Mouse (Mus musculus) lung, embryonic 14.5 days (tissue): ENCODE data around the gene Map3k9. TPM values are rescaled to one million over a fixed set of nuclear protein-coding genes. Genes with fewer than 3 reads are reported as not detected.
A peak's percentile ranks its signal among the peaks of the same experiment; 100 is the strongest.

Source experiments
- ATAC-seq: fragments of 200-750 bp; cut with Nextera tagmentation; 2 replicates; pipeline ENCODE4 v1.8.0; 2017; ENCODE audit warnings: mild to moderate bottlenecking, moderate TSS enrichment, moderate library complexity; ENCODE audit not compliant: insufficient read depth
- DNase-seq: peaks from one replicate; pipeline ENCODE4 v3.0.0-alpha.2; 2015
- H3K27ac ChIP-seq: fragments of 300-500 bp; sonication (generic); 2 replicates; pipeline ENCODE4 v1.5.1; 2014; ENCODE audit warnings: low read depth, mild to moderate bottlenecking, moderate library complexity
- H3K27me3 ChIP-seq: fragments of 300-500 bp; sonication (generic); 2 replicates; pipeline ENCODE4 v1.6.1; 2014; ENCODE audit warnings: low read length, control low read depth; ENCODE audit not compliant: insufficient read depth
- H3K36me3 ChIP-seq: fragments of 300-500 bp; sonication (generic); 2 replicates; pipeline ENCODE4 v1.6.1; 2014; ENCODE audit warnings: control low read depth; ENCODE audit not compliant: insufficient read depth
- H3K4me1 ChIP-seq: fragments of 300-500 bp; sonication (generic); 2 replicates; pipeline ENCODE4 v1.6.1; 2014; ENCODE audit warnings: antibody characterized with exemption, control low read depth; ENCODE audit not compliant: insufficient read depth
- H3K4me2 ChIP-seq: fragments of 300-500 bp; sonication (generic); 2 replicates; pipeline ENCODE4 v1.6.1; 2014; ENCODE audit warnings: mild to moderate bottlenecking
- H3K4me3 ChIP-seq: fragments of 300-500 bp; sonication (generic); 2 replicates; pipeline ENCODE4 v1.5.1; 2014; ENCODE audit warnings: low read depth, low read length
- H3K9ac ChIP-seq: fragments of 300-500 bp; sonication (generic); 2 replicates; pipeline ENCODE4 v1.6.1; 2014
- H3K9me3 ChIP-seq: fragments of 300-500 bp; sonication (generic); 2 replicates; pipeline ENCODE4 v1.6.1; 2016; ENCODE audit warnings: low read depth, low read length, control low read depth
- CTCF ChIP-seq: IDR thresholded peaks from 2 replicates; pipeline ENCODE4 v1.5.1; 2016; ENCODE audit warnings: antibody characterized with exemption, low read depth
- WGBS: fragments of 180-500 bp; shearing (Covaris S2); extraction: QIAGEN DNeasy Blood & Tissue Kit; methylation state at CpG from one replicate; pipeline ENCODE4 v1.1.7; 2014; 5-methylcytosine and 5-hydroxymethylcytosine counted together
- polyA plus RNA-seq: library from polyadenylated mRNA; unstranded; fragments of >200 nt; fragmentation: Nextera tagmentation; extraction: Ambion mirVana; gene quantifications from 2 replicates; pipeline ENCODE4 v1.2.1, GENCODE M21; 2014

The Map3k9 gene
- polyA plus RNA-seq, 1 experiment from 2014 or later: 3.2 TPM

DNA sequence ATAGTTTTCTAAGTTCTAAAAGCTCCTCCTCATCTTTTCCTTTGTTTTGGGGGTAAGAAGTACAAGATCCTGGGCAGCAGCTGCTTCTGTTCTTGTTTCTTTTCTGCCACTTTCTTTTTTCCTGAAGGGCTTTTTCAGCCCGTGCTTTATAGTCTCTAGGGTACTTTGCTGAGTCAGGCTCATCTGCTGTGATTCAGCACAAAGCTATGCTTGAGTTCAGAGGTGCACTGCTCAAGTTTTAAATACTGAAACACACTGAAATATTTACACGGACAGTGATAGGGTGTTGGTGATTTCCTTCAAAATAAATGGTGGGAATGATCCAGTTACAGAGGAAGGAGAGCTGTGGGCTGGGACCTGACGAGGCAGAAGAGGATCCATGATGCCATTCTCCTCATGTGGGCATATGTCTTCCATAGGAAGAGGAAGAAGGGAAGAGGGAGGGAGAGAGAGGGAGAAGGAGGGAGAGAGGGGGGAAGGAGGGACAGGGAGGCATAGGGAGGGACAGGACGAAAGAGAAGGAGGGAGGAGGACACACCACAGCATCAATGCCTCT, 32.9 kb downstream of the Map3k9 start:
- H3K4me3 ChIP-seq: no peak overlapping the region
- H3K4me1 ChIP-seq: no peaks in the 10 kb centered on the region
- H3K27ac ChIP-seq: no peak overlapping the region
- no peak for ATAC-seq
- WGBS: 25% methylated on average over 4 of the region's 4 CpGs
- H3K9ac ChIP-seq: no peak overlapping the region
- no peaks in the 10 kb centered on the region for H3K9me3 ChIP-seq
- peak; percentile 35 for DNase-seq
- no peak overlapping the region for H3K4me2 ChIP-seq
- no peak for TF ChIP-seq CTCF
- no peaks in the 10 kb centered on the region for H3K27me3 ChIP-seq
- H3K36me3 ChIP-seq: no peaks in the 10 kb centered on the region

DNA sequence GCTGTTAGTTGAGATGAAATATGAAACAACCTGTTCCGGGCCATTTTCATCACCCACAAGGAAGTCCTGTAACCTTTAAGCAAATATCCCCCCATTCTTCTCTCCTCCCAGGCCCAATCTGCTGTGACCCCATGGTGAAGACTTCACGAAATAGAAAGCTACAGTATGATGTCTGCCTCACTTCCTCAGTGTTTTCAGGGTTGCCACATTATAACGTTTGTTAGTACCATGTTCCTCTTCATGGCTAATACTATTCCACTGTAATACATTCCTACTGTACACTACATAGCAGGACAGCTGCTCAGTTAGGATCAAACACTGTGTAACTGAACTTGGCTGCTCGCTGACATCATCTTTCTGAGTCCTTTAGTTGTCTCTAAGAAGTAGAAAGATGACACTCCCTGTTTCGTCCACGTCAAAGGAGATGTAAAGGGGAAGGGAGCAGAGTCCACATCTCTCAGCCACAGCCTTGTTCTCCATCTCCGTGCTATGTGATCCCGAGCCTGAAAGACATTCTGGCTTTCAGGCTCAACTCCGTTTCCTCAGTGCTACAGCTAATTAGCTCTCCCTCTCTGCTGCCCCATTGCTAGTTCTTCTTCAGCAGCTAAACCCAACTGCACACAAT, 34.5 kb downstream of the Map3k9 start:
- H3K9me3 ChIP-seq: no peaks in the 10 kb centered on the region
- no peaks in the 10 kb centered on the region for H3K27me3 ChIP-seq
- WGBS: 72% methylated on average over 9 of the region's 9 CpGs
- H3K27ac ChIP-seq: no peak overlapping the region
- H3K36me3 ChIP-seq: no peaks in the 10 kb centered on the region
- H3K9ac ChIP-seq: no peak overlapping the region
- no peaks in the 10 kb centered on the region for H3K4me1 ChIP-seq
- H3K4me2 ChIP-seq: no peak overlapping the region
- DNase-seq (no peak), ATAC-seq (no peak)
- no peak overlapping the region for H3K4me3 ChIP-seq
- no peak for TF ChIP-seq CTCF

DNA sequence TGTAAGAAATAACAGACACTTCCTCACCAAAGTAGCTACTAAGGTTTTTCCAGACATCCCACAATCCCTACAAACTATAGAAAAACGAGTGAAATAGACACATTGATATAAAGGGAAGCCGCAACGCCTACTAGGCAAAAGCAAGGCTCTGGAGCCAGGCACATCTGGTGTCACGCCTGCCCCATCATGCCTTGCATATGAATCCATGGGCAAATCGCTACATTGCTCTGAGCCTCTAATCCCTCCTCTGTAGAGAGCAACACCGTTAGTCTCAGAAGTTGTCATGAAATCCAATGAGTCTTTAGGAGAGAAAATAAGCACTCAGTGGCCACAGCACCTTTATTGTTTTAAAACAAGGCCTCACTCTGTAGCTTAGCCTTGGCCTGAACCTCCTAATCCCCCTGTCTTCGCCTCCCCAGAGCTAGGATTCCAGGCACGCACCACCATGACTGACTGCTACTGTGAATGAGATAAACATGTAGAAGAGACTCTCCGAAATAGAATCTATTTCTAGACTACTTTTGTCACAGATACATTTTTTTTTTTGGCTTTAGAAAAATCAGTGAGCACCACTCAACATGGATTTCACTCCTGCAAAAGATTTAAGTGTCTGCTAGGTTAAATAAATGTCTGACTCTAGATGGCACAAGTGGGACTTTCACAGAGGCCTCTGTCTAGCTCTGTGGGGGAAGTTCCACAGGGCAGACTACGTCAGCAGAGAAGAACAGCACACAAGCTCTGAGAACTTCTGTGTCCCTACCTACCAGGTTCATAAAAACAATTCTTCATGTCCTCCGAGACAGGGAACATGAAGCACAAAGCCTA, 45.5 kb downstream of the Map3k9 start:
- DNase-seq: no peak
- H3K4me1 ChIP-seq: no peaks in the 10 kb centered on the region
- no peaks in the 10 kb centered on the region for H3K27me3 ChIP-seq
- no peaks in the 10 kb centered on the region for H3K36me3 ChIP-seq
- ATAC-seq: no peak
- no peak for TF ChIP-seq CTCF
- no peak overlapping the region for H3K4me3 ChIP-seq
- no peak overlapping the region for H3K4me2 ChIP-seq
- H3K9me3 ChIP-seq: no peaks in the 10 kb centered on the region
- WGBS: 77% methylated on average over 11 of the region's 11 CpGs
- no peak overlapping the region for H3K9ac ChIP-seq
- H3K27ac ChIP-seq: no peak overlapping the region

DNA sequence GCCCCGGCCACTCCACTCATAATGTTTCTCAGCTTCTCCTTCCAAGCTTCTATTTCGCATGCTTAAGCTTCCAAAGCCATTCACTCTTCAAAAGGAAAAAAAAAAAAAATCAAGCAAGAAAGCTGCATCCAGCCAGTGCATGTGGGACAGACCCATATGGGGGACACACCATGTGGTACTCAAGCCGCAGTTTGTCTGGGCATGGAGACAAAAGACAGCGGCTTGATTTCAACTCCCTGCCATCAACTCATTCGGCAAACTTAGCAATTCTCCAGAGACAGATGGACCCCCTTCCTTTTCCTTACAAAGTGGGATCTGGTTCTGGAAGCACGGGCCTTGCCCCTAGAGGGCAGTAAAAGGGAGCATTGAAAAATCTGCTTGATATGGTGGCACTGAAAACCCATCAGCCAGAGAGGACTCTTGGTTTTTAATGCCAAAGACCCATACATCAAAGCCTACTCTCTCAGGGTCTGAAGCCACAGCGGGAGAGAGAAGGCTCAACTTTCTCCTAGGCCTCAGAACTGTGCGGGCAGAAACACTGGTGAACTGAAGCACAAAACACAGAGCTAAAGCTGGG, 54.6 kb downstream of the Map3k9 start:
- no peak overlapping the region for H3K9ac ChIP-seq
- no peak for ATAC-seq

DNA sequence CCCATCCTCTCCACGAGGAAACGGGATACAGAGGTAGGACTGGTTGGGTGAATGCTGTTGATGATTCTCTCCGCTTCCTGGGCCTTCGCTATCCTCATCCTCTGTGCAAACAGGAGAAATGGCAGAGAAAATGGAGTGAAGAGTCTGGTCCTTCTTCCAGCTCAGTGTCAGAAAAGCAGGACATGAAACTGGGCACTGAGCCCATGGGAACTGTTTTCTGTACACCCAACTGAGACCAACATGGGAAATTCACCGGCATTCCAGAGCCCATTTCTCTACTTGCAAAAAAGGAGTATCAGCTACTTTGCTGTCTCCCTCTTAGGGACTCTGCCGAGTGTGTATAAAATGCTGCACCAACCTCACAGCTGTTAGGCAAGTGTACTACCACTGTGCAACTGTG, 56.2 kb downstream of the Map3k9 start:
- ATAC-seq (no peak), DNase-seq (no peak)
- peaks cover 6% of the 10 kb centered on the region; the same call in 1 of the 2 replicates for H3K36me3 ChIP-seq
- H3K27ac ChIP-seq: no peak overlapping the region
- H3K4me2 ChIP-seq: no peak overlapping the region
- H3K9ac ChIP-seq: no peak overlapping the region
- H3K4me3 ChIP-seq: no peak overlapping the region
- TF ChIP-seq CTCF: no peak
- H3K9me3 ChIP-seq: no peaks in the 10 kb centered on the region
- H3K4me1 ChIP-seq: no peaks in the 10 kb centered on the region
- 92% methylated on average over 6 of the region's 6 CpGs for WGBS
- H3K27me3 ChIP-seq: no peaks in the 10 kb centered on the region

More for the DNA sequence above, 54.6 kb downstream of the Map3k9 start:
- peaks cover 6% of the 10 kb centered on the region; the same call in 1 of the 2 replicates for H3K36me3 ChIP-seq
- no peak overlapping the region for H3K27ac ChIP-seq
- no peak overlapping the region for H3K4me2 ChIP-seq
- H3K4me3 ChIP-seq: no peak overlapping the region
- H3K27me3 ChIP-seq: no peaks in the 10 kb centered on the region
- no peak for DNase-seq
- WGBS: 73% methylated on average over 8 of the region's 8 CpGs
- H3K4me1 ChIP-seq: no peaks in the 10 kb centered on the region
- TF ChIP-seq CTCF: no peak
- no peaks in the 10 kb centered on the region for H3K9me3 ChIP-seq

DNA sequence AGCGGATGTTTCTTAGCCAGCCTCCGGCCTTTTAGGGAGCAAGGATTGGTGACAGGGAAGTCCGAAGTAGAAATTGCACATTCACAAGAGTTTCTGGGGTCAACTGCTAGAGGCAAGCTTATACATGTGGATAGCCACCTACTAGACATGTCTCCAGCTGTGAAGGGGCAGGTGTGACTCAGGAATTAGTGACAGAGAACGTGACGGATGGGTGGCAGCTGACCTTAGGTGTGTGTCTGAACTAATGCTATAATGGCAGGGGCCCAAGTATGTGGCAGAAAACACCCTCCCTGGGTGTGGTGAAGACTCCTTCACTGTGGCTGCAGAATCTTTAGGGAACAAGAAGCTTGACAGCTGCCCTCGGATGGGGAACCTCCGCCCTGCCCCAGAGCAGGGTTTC, 57.6 kb downstream of the Map3k9 start:
- no peak overlapping the region for H3K27ac ChIP-seq
- H3K4me3 ChIP-seq: no peak overlapping the region
- ATAC-seq: no peak
- no peak overlapping the region for H3K9ac ChIP-seq
- DNase-seq: no peak
- H3K9me3 ChIP-seq: no peaks in the 10 kb centered on the region
- no peak for TF ChIP-seq CTCF
- H3K27me3 ChIP-seq: no peaks in the 10 kb centered on the region
- no peaks in the 10 kb centered on the region for H3K4me1 ChIP-seq
- H3K4me2 ChIP-seq: no peak overlapping the region
- 85% methylated on average over 7 of the region's 7 CpGs for WGBS
- peaks cover 6% of the 10 kb centered on the region; the same call in 1 of the 2 replicates for H3K36me3 ChIP-seq

DNA sequence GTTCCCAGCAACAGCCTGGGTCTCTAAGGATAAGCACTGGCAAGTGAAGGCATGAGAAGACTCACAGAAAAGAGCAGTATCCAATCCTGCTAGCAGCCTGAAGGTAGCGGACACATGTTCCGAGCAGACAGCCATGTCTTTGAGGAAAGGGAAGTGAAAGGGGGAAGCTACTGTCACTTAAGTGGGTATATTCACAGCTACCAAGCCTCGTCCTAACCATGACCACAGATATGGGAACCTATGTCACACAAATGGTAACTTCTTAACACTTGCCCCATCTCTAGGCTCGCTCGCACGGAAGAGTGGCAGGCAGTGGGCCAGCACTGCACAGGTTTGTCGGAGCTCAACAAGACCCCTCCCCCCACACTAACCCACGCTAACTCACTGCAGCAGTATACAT, 61.3 kb downstream of the Map3k9 start:
- peaks cover 6% of the 10 kb centered on the region; the same call in 1 of the 2 replicates for H3K36me3 ChIP-seq
- DNase-seq: no peak
- no peak for ATAC-seq
- no peak for TF ChIP-seq CTCF
- no peak overlapping the region for H3K9ac ChIP-seq
- H3K27ac ChIP-seq: no peak overlapping the region
- no peaks in the 10 kb centered on the region for H3K9me3 ChIP-seq
- H3K4me2 ChIP-seq: no peak overlapping the region
- no peaks in the 10 kb centered on the region for H3K4me1 ChIP-seq
- H3K27me3 ChIP-seq: no peaks in the 10 kb centered on the region
- no peak overlapping the region for H3K4me3 ChIP-seq
- WGBS: 85% methylated on average over 8 of the region's 8 CpGs
